Mouse (Mus musculus): ENCODE measurements around the gene Zfp992.
"Not testable (repeated sequence)": the region's sequence is repeated elsewhere in the genome, so short reads cannot be mapped to it uniquely, and the experiment has no call there.

- not testable (repeated sequence) for TF ChIP-seq CTCF, EP300 (IDR thresholded peaks at IDR 0.05; ENCODE audit: low read depth)
These were observed 68.3 kb downstream of the Zfp992 start for GRCm38 (mm10) chr4:146517150-146517549.
